In the genomic region with DNA sequence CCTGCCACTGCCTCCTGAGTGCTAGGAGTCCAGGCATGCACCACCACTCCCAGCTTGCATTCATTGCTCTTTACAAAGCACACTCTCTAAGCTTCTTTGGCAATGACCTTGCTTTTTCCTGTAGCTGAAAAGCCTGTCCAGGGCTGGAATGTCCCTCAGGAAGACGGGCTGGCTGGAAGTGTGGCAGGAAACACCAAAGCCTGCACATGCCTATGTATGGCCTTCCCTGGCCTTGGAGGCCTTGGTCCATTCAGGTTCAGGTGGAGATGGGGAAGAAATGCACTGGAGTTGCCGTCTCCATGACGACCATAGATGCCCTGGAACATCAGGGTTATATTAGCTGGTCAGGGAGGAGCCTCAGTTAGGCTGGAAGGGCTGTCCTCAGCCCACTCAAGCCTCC, we compare ENCODE assay signal across 14 mouse cellular contexts. TPM values are rescaled to one million over a fixed set of nuclear protein-coding genes. Genes with fewer than 3 reads are reported as not detected.
DNase-seq lines count a peak whose midpoint lies in the region; ATAC-seq and TF ChIP-seq lines count a peak whose summit lies in the region.
"Had no signal": no experiment of that assay in that cellular context is flagged by ENCODE, and none has a peak within 500 bp of the region (broad histone marks: within the 10 kb centered on the region; RNA-seq: fewer than 3 reads in every experiment).

No protein-coding gene starts in this region.

- H3K27ac ChIP-seq in heart, adult 2 months: peak overlapping the region; percentile 73
- 0 out of 2 replicates have a peak overlapping the region, but pooled peaks have one; percentile 11 for H3K27ac ChIP-seq in embryonic facial prominence, embryonic 10.5 days (replicated peaks)
- H3K27ac ChIP-seq in heart, embryonic 16.5 days (ENCODE audit: low read length): peak overlapping the region; percentile 98
- H3K27ac ChIP-seq in lung, postnatal 0 days (ENCODE audit: low read length): no peak overlapping the region
- H3K27ac ChIP-seq: liver, embryonic 14.5 days had no signal

- no peak overlapping the region for H3K4me3 ChIP-seq in heart, adult 2 months
- no peak overlapping the region for H3K4me3 ChIP-seq in embryonic facial prominence, embryonic 10.5 days
- no peak overlapping the region for H3K4me3 ChIP-seq in heart, embryonic 16.5 days (ENCODE audit: low read length)
- no peak overlapping the region for H3K4me3 ChIP-seq in lung, postnatal 0 days (ENCODE audit: low read depth, low read length)

- DNase-seq in heart, adult 2 months: peak; percentile 62 to 69
- no peak for DNase-seq in heart, postnatal 14 days
- DNase-seq in embryonic facial prominence, embryonic 10.5 days (ENCODE audit: low spot score): peak; percentile 42
- DNase-seq in lung, postnatal 0 days (ENCODE audit: low spot score): peak; percentile 42
- DNase-seq in B cell, adult 2 months: no peak
- DNase-seq in left cerebral cortex, postnatal 4 days: no peak
- no peak for DNase-seq in layer of hippocampus, adult 18-20 months (ENCODE audit: low spot score in 2 of 2)
- DNase-seq: cerebellum, postnatal 25 days had no signal

- peaks cover 3% of the 10 kb centered on the region; the same call in 1 of the 2 replicates for H3K79me2 ChIP-seq in heart, adult 2 months (replicated peaks; ENCODE audit: control insufficient read depth, insufficient read depth, low read length)

- H3K27me3 ChIP-seq in heart, adult 2 months (ENCODE audit: control insufficient read depth, insufficient read depth, low read length): no peaks in the 10 kb centered on the region
- H3K27me3 ChIP-seq in embryonic facial prominence, embryonic 10.5 days (replicated peaks; ENCODE audit: low read depth, poor library complexity, severe bottlenecking): no peaks in the 10 kb centered on the region
- H3K27me3 ChIP-seq in heart, embryonic 16.5 days (ENCODE audit: control insufficient read depth, insufficient read depth, low read length): no peaks in the 10 kb centered on the region
- no peaks in the 10 kb centered on the region for H3K27me3 ChIP-seq in lung, postnatal 0 days (replicated peaks; ENCODE audit: insufficient read depth, low read length)

- H3K4me2 ChIP-seq in heart, embryonic 16.5 days (ENCODE audit: low read depth, low read length): no peak overlapping the region
- no peak overlapping the region for H3K4me2 ChIP-seq in lung, postnatal 0 days (replicated peaks; ENCODE audit: low read depth, low read length)

- H3K36me3 ChIP-seq in heart, adult 2 months (ENCODE audit: control insufficient read depth, insufficient read depth, low read length): no peaks in the 10 kb centered on the region; the same call in 1 of the 2 replicates
- H3K36me3 ChIP-seq in embryonic facial prominence, embryonic 10.5 days (replicated peaks): no peaks in the 10 kb centered on the region
- H3K36me3 ChIP-seq in heart, embryonic 16.5 days (ENCODE audit: control insufficient read depth, insufficient read depth): no peaks in the 10 kb centered on the region
- no peaks in the 10 kb centered on the region for H3K36me3 ChIP-seq in lung, postnatal 0 days (ENCODE audit: insufficient read depth, low read length)

- no peaks in the 10 kb centered on the region for H3K9me3 ChIP-seq in embryonic facial prominence, embryonic 10.5 days
- H3K9me3 ChIP-seq in heart, embryonic 16.5 days (replicated peaks; ENCODE audit: control insufficient read depth, low read length): no peaks in the 10 kb centered on the region
- H3K9me3 ChIP-seq in lung, postnatal 0 days (ENCODE audit: low read length): no peaks in the 10 kb centered on the region; the same call in 1 of the 2 replicates

- 23% methylated on average over 3 of the region's 3 CpGs for WGBS in heart, adult 2 months
- 67% methylated on average over 3 of the region's 3 CpGs for WGBS in embryonic facial prominence, embryonic 10.5 days
- 48% methylated on average over 3 of the region's 3 CpGs for WGBS in heart, embryonic 16.5 days
- 43% methylated on average over 3 of the region's 3 CpGs for WGBS in lung, postnatal 0 days

- intact Hi-C loops in heart, adult 2 months (cut with DNase I): no loop called here
- intact Hi-C loops in heart, postnatal 14 days (cut with DNase I): no loop called here
- intact Hi-C loops in left cerebral cortex, postnatal 4 days (cut with DNase I): no loop called here

- TF ChIP-seq EP300 in heart, adult 2 months (IDR thresholded peaks at IDR 0.05; ENCODE audit: insufficient read depth, low read depth, low read length): peak; percentile 70; the same call in 1 of the 2 replicates
- no peak; the same call in 1 of the 2 replicates for TF ChIP-seq EP300 in lung, postnatal 0 days (IDR thresholded peaks at IDR 0.05)

- TF ChIP-seq POLR2A in heart, adult 2 months (IDR thresholded peaks at IDR 0.05; ENCODE audit: insufficient read depth, low read depth, low read length): no peak

- no peak overlapping the region for H3K9ac ChIP-seq in heart, adult 2 months (ENCODE audit: low read depth, low read length)
- peak overlapping the region; percentile 45 for H3K9ac ChIP-seq in heart, embryonic 16.5 days (ENCODE audit: low read length)
- no peak overlapping the region for H3K9ac ChIP-seq in lung, postnatal 0 days (replicated peaks; ENCODE audit: low read depth)
- H3K9ac ChIP-seq: liver, embryonic 14.5 days had no signal

- TF ChIP-seq CTCF in heart, adult 2 months (IDR thresholded peaks at IDR 0.05): no peak
- no peak for TF ChIP-seq CTCF in lung, postnatal 0 days (IDR thresholded peaks at IDR 0.05)

- H3K4me1 ChIP-seq in heart, adult 2 months (ENCODE audit: control insufficient read depth, insufficient read depth, low read length): peaks cover 39% of the 10 kb centered on the region
- peaks cover 48% of the 10 kb centered on the region for H3K4me1 ChIP-seq in embryonic facial prominence, embryonic 10.5 days
- peaks cover 80% of the 10 kb centered on the region for H3K4me1 ChIP-seq in heart, embryonic 16.5 days (ENCODE audit: control insufficient read depth, insufficient read depth, low read length)
- H3K4me1 ChIP-seq in lung, postnatal 0 days (ENCODE audit: insufficient read depth, low read depth, low read length): peaks cover 13% of the 10 kb centered on the region

- no peak for ATAC-seq in heart, embryonic 16.5 days (replicated peaks; ENCODE audit: extremely low read depth, insufficient read depth, low FRiP score)
- ATAC-seq in lung, postnatal 0 days: peak; percentile 16; the same call in 1 of the 2 replicates

RNA-seq across cellular contexts. Expression of gene Lrrfip1, which starts 15.3 kb away (rescaled TPM):
- 10 to 100 TPM; 63.5 to 75.5 TPM for total RNA-seq in heart, adult 2 months (2021)
- 32.9 and 44.2 TPM in 2 replicates for polyA plus RNA-seq in heart, adult 2 months (2012; rRNA removed)
- 100 to 1,000 TPM; 101 to 109 TPM for total RNA-seq in heart, postnatal 14 days (2021)
- polyA plus RNA-seq in embryonic facial prominence, embryonic 10.5 days (2016; fragmentation: Nextera tagmentation; extraction: Ambion mirVana): 22.5 and 25.7 TPM in 2 replicates
- polyA plus RNA-seq in heart, embryonic 16.5 days (2015; fragmentation: Nextera tagmentation; extraction: Ambion mirVana): 156 TPM in 2 replicates
- 83.1 and 101 TPM in 2 replicates for polyA plus RNA-seq in lung, postnatal 0 days (2015; fragmentation: Nextera tagmentation; extraction: Ambion mirVana)
- total RNA-seq in left cerebral cortex, postnatal 4 days (2021): 10 to 100 TPM; 66.4 to 74.2 TPM
- total RNA-seq in layer of hippocampus, adult 18-20 months (2021): 10 to 100 TPM; 68.3 to 69.9 TPM

RNA-seq across cellular contexts. Expression of gene Rab17, which starts 44.3 kb away (rescaled TPM):
- total RNA-seq in heart, adult 2 months (2021): 1 to 10 TPM; 1.7 to 2.6 TPM
- polyA plus RNA-seq in heart, adult 2 months (2012; rRNA removed): 1.4 and 2.3 TPM in 2 replicates
- 1 to 10 TPM; 2.5 to 3.1 TPM for total RNA-seq in heart, postnatal 14 days (2021)
- polyA plus RNA-seq in embryonic facial prominence, embryonic 10.5 days (2016; fragmentation: Nextera tagmentation; extraction: Ambion mirVana): 0.39 and 0.44 TPM in 2 replicates
- 3.8 and 4.6 TPM in 2 replicates for polyA plus RNA-seq in heart, embryonic 16.5 days (2015; fragmentation: Nextera tagmentation; extraction: Ambion mirVana)
- polyA plus RNA-seq in lung, postnatal 0 days (2015; fragmentation: Nextera tagmentation; extraction: Ambion mirVana): 1.6 and 2.0 TPM in 2 replicates
- total RNA-seq in left cerebral cortex, postnatal 4 days (2021): not detected
- total RNA-seq in layer of hippocampus, adult 18-20 months (2021): not detected
- total RNA-seq: gastrocnemius, adult 18-20 months; left cerebral cortex, adult 18-20 months; midbrain, postnatal 0 days had no signal
- polyA plus RNA-seq: brain, embryonic 14.5 days had no signal

Comparison
In these comparisons a context has a peak if more than half of its experiments do, and no peak if none do; other contexts are left out.
1. DNase-seq: peak in heart, adult 2 months (2 of 2), embryonic facial prominence, embryonic 10.5 days (single experiment) and lung, postnatal 0 days (single experiment); none in heart, postnatal 14 days (0 of 2), B cell, adult 2 months (0 of 2), left cerebral cortex, postnatal 4 days (single experiment) and layer of hippocampus, adult 18-20 months (0 of 2).